Mouse (Mus musculus) megakaryocyte-erythroid progenitor cell, adult 5-6 weeks (primary cell): ENCODE measurements around the gene H2-Eb1. TPM values are rescaled to one million over a fixed set of nuclear protein-coding genes. Genes with fewer than 3 reads are reported as not detected.
A peak's percentile ranks its signal among the peaks of the same experiment; 100 is the strongest.

Experiments used
- ATAC-seq: replicated peaks from 2 replicates; pipeline ENCODE4 v1.8.0; 2016; ENCODE audit warnings: mild to moderate bottlenecking, inconsistent platforms; ENCODE audit not compliant: severe bottlenecking, poor library complexity, low FRiP score, low TSS enrichment
- total RNA-seq, 2 experiments: library from RNA; stranded (forward) in 1 of 2; stranded (reverse) in 1 of 2; fragments of 200-1000, 215-1000 nt in 1 of 2; fragments of >200 nt in 1 of 2; fragmentation: Nextera tagmentation in 1 of 2; gene quantifications; 2 replicates each; pipeline ENCODE4 v1.2.3; 2014 to 2017

Gene H2-Eb1
- total RNA-seq, 2 experiments from 2014 or later, result 24.9 TPM; not detected in 1

DNA sequence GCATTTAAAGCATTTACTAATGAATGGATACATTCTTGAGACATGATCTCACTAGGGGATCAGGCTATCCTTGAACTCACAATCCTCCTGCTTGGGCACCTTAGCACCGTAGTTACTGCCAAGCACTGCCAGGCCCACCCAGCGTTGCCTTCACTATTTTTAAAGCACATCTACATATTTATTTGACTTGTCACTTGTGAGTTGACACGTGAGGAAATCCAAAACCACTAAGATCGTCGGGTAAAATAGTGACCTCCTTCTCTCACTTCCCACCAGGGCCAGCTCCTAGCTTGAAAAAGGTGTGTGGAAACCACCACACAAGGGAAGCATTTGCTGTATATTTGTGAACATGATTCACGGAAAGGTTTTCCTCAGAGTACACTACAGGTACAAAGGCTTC lies 18.7 kb upstream of the H2-Eb1 start:
- no peak for ATAC-seq

DNA sequence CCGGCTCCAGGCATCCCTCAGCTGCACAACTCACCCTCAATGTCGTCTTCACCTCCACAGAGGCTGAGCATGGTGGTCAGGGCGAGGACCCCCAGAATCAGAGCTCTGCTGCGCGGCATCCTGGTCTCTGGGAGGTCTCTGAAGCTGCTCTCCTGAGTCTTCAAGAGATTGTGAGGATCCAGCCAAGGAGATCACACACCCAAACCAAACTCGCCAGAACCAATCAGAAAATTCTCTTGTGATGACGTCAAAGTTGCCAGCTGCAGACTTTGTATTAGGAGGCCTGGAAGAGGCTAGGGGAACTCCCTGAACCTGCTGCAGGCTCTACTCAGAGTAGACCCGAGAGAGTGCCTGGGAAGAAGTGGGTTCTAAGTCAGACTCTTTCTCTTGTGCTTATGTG lies 18.0 kb upstream of the H2-Eb1 start, which contains the start of gene H2-Aa:
Gene H2-Aa (minus strand): TSS at position 176 of the 400 bp plus-strand sequence.
- peak; percentile 76 for ATAC-seq

DNA sequence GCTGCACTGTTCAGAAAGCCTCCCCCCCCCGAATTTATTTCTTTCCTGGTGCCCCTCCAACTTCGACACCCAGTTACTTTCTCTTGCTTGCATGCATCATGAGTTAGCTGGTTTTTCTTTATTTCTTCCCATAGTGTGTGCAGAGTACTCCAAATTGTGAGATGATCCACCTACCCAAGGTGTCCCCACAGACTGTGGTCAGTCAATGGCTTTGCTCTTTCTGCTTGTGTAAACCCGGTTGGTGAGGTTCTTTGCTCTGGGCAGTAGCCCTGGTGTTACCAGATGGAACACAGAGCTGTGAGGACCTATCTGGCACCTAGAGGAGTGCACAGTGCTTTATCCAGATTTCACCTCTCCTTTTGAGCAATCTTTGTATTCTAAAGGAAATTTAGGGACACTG lies 17.5 kb upstream of the H2-Eb1 start:
- ATAC-seq, result no peak

DNA sequence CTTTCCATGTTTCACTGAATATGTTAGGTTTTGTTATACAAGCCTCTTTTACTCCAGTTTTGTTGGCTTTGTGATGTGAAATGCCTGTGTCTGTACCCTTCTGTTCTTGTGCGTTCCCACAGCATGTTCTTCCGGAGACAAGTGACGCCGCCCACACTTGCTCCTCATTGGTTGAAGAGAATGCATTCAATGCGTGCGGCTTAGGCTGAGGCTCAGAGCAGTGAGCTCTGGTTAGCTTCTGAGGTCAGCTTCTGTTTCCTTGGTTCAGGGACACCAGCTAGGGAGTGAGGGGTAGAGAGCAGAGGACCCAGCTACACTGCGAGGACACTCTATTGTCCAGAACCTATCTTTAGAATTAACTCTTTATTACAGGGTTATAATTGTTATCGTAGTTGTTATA lies 14.1 kb upstream of the H2-Eb1 start:
- peak; percentile 92 for ATAC-seq

DNA sequence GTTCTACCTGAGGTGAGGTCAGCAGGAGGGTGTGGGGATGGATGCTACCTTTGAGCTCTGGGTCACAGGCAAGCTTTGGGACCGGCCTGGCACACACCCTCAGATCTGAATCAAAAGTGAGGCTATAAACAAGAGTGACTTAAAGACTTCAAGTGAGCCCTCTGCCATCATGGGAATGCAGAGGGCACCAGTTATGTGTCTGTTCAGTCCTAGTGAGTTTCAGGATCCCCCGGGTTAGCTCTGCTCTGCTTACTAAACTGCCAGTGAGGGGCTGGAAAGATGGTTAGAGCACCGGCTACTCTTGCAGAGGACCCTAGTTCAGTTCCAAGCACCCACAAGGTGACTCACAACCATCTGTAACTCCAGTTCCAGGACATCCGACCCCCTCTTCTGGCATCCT lies 13.1 kb upstream of the H2-Eb1 start:
- ATAC-seq, result no peak

DNA sequence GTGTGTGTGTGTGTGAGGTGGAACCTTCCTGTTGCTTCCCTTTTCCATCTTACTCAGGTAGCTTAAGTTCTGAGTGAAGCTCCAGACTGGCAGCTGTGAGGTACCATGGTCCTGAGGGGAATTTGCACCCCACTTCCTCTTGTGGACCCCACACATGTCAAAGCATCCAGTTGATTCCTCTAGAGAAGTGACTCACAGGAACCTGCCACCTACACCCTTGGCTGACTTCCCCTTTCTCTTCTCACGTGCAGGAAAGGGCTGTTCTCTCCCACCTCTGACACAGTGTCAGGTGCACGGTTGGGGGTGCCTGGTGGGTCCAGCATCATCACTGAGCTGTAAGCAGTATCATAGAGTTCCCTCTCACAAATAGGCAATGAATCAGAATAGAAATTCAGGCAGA lies 12.1 kb upstream of the H2-Eb1 start:
- ATAC-seq, result no peak

DNA sequence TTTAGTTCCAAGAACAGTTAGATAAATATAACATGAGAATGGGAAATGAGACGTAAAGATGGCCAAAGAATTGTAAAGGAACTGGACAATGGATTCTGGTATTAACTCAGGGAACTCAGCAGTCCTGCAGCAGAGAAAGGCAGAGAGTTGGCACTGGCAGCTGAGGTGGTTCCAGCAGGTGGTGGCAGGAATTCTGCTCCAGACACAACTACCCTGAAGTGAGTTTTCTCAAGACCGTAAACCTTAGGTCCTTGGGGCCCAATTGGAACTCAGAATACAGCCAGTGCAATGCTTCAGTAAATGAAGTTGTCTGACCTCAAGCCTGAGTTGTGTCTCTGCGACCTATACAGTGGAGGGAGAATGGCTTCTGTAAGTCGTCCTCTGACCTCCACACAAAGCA lies 11.4 kb upstream of the H2-Eb1 start:
- no peak for ATAC-seq

DNA sequence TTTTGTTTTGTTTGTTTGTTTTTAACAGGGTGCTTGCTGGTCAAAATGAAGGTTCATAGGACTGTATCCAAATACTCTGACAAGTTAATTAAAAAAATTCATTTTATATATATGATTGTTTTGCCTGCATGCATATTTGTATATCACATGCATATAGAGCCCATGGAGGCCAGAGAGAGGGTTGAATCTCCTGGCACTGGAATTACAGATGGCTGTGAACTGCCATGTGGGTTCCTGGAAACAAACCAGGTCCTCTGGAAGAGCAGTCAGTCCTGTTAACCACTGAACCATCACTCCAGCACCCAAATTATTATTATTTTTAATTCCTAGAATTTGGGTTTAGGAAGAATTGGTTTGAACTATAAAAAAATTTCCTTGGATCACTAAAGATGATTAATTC lies 10.4 kb upstream of the H2-Eb1 start:
- no peak for ATAC-seq

DNA sequence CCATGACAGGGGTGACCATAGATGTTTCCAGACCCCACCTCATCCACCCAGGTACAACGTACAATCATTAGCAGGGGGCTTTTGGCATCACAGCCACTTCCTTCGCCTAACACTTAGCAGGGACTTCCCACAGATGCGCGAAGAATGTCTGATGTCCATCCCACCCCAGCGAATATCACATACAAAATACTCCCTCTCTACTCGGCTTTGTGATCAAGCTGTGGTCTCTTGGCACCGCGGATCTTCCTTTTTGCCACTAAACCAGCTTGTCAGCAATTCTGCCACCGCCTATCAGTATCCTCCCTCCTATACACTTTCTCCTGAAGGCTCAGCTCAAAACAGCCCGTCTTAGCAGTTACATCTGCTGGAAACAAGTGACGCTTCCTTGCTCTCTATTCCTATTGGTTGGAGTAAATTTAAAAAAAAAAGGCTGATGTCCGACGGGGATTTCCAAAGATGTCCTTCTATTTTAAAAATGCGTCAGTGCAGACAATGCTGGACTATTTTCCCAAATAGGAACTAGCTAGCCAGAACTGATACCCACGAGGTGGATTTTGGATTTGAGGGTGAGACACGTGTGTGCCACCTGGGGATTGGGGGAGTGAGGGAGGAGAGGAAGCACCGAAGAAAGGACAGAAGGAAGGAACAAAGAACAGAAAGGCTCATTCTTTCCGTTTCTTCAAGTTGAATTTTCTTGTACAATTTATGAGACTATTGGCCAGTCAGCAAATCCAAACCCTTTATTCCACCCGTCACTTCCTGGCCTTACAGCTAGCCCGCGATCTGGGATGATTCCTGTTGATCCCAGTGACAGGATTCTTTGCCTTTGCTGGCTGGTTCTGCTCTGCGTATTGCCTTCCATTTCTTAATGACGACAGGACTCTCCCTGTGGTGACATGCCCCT lies 9.5 kb upstream of the H2-Eb1 start:
- peak; percentile 64 for ATAC-seq

DNA sequence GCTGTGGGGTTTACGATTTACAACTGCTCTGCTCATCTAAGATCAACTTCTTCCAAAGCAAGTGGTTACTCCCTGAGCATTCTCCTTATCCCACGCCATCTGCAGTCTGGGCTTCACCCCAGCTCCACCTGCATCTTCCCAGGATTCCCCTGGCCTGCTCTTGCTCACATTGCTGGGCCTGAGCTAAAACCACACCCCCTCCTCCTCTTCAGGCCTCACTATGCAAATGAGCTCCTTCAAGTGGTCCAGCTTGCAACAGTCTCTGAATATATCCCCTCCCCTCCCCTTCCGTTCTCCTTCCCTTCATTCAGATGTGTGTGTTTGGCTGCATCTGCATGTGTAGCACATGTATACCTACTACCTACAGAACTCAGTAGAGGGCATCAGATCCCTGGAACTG lies 6.3 kb upstream of the H2-Eb1 start:
- ATAC-seq, result no peak

DNA sequence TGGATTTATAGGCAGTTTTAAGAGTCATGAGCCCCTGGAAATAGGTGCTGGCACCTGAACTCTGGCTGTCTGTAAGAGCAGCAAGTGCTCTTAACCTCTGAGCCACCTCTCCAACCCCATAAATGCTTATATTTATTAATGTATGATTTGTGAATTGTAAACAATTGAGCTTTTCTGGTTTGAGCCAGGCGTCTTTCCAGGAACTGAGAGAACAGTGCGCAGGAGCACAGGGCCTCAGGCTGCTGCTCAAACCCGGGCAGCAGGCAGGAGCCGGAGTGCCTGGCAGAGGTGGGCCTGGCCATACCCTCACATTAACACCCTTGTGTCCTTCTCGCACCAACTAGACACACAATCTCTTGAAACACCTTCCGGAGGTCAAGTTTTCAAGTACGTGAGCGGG lies 5.6 kb upstream of the H2-Eb1 start:
- ATAC-seq, result no peak

DNA sequence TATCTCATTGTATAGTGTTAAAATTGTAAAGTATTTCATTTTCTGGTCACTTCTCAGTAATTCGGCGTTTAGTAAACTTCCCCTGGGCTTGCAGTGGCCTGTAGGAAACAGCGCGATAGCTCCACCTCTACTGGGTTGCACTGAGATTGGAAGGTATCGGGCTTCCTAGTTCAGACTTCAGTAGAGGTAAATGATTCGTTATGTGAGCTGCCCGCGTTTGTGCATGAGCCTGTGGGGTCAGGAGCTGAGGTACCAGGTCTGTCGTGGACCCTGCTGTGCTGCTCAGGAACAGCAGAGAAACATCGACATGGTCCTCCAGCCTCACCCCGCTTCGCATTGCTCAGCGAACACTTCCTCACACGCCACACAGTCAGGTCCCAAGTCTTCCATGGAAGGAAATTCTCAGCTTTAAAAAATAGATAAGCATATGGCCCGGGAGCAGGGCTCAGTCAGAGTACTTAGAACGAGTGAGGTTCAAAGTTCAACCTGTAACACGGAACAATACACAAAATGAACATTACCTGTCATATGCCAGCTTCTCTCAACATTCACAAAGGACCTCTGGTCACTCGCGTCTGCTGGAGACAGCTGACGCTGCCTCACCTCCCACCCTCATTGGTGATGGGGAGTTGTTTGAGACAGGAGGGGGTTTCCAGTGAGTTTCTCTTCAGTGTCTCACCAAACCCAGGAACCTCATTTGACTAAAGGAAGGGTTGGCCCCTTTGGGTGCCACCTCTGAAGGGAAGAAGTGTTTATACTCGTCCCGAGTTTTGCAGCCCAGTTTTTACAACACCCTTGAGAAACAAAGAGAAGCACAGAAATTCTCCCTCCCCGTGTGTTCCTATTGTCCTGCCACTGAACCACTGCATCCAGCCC lies 4.7 kb upstream of the H2-Eb1 start:
- no peak for ATAC-seq

DNA sequence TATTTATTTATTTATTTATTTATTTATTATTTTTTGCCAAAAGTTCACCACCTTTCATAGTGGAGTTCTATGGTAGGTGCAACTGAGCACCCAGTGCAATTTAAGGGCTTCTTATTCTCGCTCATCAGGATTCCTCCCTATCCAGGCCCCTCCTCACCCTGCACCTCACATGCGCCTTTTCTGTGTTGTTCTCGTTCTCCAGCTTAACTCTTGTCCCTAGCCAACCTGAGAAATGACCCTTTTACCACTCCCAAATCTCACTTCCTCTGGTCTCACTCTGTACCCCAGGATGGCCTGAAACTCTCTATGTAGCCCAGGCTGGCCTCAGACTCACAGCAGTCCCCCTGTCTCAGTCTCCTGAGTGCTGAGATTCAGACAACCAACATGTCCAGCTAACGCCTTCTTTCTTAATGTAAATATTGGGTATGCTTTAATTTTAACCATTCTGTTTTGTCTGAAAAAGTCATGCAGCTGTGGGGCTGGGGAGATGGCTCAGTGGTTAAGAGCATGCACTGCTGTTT lies 3.9 kb upstream of the H2-Eb1 start:
- ATAC-seq, result no peak

DNA sequence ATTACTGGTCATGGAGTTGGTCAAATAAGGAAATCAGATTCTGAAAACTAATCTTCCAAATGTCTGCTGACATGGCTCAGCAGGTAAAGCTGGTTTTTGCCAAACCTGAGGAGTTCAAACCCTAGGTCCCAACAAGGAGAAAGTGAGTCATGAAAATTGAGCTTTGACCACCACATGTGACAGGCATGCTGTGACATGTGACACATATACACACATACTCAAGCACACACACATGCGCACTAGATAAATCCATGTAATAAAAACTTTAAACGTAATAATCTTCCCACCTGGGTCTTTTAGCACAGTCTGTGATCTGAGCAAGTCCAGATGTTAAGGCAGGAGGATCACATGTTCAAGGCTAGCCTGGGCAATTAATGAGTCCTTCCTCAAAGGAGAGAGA lies 1.9 kb upstream of the H2-Eb1 start:
- ATAC-seq, result no peak

DNA sequence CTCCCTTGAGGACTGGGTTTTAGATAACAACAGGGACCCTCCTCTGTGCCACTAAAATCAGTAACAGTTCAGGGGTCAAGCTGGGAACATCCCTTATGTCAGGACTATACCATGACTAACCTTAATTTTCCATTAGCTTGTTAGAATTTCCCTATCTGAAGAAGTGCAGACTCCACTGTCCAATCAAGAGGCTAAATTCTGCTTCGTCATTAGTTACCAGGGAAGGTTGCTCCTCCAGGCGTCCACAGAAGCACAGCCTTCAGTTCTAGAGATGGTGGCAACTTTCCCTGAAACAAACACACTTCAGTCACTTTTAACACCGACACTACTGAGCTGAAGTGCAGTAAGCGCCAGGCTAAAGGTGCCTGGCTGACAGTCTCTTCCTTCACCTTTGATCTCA lies 916 bp upstream of the H2-Eb1 start:
- peak; percentile 76; the same call in 1 of the 2 replicates for ATAC-seq

DNA sequence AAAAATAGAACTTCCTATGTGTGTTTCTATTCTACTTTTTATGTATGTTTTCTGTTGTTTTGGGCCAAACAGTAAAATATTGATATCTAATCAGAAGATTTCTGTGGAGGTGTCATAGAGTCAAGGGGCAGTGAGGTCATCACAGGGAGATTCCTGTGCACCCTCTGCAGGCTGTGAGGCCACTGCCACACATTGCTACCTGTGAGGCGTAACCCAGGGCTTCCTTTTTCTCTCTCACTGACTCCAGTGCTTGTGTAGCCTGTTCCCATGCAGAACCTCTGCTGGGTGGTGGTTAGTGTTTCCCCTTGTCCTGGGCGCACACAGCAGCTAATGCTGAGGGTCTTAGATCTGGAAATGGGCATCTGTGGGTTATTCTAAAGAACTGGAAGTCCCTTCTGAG lies 740 bp downstream of the H2-Eb1 start:
- no peak for ATAC-seq

DNA sequence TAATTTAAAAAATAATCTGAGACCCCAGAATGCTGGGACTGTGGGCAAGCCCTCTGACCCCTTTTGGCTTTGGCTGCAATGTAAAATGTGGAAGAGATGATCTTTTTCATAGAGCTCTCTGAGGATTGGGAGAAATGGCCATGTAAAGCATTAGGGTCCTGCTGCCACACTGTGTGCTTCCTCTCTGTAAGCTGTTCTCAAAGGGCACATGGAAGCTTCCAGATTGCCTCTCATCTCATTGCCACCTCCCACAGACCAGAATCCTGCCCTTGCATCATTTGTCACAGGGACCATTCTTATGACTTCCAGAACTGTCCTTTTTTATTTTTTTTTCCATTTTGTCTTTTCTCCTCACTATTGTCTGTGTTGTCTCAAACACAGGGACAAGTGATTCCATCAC lies 1.5 kb downstream of the H2-Eb1 start:
- no peak for ATAC-seq

DNA sequence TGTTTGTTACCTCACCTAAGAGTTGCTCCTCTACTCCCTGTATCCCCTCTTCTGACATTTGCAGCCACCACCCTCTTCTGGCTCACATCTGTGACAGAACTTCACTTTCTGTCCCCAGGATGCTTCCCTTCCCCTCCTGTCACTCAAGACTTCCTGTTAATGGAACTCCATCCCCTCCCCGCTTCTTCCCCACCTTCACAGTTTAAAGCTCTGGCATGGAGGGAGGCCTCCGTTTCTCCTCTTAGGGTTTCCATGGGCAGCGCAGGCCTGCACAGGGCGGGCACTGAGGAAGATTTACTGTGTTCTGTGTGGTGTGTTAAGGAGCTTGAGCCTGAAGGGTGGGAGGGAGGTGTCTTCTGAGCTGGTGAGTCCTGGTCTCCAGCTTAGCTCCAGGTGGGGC lies 2.5 kb downstream of the H2-Eb1 start:
- ATAC-seq, result no peak

DNA sequence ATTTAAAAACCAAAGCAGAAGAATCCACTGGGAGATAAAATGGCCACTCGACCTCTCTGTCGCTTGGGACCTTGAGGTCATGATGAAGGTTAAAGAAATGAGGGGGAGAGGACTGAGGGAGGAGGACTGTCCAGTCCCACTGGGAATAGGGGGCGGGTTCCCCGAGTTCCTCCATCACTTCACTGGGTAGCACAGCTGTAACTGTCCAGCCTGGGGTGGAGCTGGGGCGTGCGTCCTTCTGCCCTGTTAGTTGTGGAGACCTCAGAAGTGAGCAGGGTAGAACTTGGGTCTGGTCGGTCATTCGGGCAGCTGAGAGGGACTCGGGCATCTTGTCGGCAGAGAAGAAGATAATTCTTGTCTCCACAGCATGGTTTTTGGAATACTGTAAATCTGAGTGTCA lies 3.6 kb downstream of the H2-Eb1 start:
- no peak for ATAC-seq

DNA sequence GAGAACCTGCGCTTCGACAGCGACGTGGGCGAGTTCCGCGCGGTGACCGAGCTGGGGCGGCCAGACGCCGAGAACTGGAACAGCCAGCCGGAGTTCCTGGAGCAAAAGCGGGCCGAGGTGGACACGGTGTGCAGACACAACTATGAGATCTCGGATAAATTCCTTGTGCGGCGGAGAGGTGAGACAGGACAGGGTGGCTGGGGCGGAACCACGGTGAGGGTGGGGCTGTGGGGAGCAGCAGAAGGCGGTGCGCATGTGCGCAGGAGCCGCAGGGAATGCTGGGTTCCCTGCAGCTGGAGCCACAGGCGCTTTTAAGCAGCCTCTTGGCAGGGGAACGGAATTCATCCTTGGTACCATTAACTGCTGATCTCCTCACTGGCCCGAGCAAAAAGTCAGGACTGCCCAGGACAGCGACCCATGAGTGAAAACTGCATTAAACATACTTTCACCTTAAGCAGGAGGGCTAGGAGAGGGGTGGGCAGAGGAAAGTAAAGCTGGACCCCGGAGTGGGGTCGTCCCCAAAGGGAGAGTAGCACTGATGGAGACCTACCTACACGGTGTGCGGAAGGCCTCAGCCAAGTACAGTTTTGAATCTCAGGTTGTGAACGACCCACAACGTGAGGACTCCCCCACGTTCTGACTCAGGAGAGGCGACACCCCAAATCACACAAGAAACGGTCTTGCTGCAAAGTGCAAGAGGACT lies 4.2 kb downstream of the H2-Eb1 start:
- peak; percentile 69 for ATAC-seq
